Mouse (Mus musculus) adrenal gland, adult 18-20 months (tissue): ENCODE measurements at regions not wholly inside any gene's neighbourhood (a gene's known extent, or its start where the extent isn't known, plus 50 kb on each side); places are given as distances from the start of the nearest gene placed in this dataset.

Experiments used
- DNase-seq, 2 experiments: peaks; one replicate each; pipeline ENCODE4 v3.0.0; 2021 to 2022; ENCODE audit warnings: low spot score in 2 of 2

GRCm38 (mm10) chrX:60833456-60833855 lies 59.8 kb downstream of the Sox3 start:
- DNase-seq = no peak

DNA sequence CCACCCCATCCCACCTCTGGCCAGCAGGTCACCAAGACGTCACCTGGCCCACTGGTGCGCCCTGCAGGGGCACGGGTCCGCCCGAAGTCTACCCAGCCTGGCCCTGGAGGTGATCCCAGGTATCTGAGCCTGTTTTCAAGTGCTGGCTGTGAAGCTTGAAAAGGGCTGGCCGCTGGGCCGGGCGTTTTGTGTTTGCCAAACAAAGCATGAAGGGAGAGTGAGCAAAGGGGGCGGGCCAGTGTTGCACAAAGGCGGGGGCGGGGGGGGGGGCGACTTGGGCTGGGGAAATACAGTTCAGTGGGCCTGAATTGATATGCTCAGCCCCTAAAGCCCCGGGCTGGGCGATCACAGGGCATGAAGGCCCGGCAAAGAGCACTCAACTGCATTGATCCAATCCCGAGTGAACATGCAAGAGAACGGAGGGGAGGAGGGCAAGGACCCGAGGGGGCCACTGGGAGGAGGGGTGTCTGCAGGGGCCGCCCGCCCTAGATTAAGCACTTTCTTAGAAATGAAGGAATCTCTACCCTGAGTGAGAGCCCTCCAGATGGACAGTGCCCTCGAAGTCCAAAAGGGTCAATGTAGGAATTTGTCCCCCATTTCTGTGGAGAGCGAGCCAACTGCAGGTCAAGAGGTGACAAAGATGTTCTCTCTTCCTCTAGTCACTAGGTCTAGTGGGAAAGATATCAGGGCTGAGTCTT lies 61.8 kb downstream of the Sox3 start:
- no peak for DNase-seq

- peak; percentile 3 to 27 for DNase-seq
Measured at GRCm38 (mm10) chrX:60825181-60826080, 67.8 kb downstream of the Sox3 start.

DNA sequence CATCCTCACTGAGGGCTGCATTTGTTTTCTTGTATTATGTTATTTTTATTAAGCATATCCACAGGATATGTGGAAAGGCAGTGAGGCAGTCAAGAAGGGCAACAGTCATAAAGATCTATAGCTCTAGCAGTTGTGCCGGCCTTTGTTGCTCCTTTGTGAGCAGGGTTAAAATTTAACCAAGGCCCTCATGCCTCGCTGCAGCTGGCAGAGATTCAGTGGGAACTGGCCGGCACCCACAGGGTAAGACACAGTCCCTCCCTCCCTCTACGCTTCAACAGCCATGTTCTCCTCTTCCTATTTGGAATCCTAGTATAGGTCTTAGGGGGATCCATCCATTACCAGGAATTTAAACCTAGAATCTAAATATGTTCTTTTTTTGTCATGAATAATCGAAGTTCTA lies 94.7 kb downstream of the Sox3 start:
- no peak for DNase-seq

DNA sequence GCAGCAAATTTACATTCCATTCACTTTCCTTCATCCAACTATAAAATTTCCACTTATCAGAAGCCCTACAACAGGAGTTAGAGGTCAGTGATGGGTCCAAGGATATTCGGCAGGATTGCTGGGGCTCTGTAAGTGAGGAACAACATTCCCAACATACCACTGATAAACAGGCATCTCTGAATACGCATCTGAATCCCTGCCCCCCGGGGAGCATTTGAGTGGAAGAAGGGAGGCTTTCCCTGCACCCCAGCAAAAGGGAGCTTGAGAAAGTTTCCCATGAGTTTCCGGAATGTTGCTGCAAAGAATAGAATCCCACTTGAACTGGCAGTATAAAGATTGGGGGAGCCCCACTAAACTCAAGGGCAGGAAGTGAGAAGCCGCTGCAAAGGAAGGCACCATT lies 112.5 kb downstream of the Sox3 start:
- no peak for DNase-seq

DNA sequence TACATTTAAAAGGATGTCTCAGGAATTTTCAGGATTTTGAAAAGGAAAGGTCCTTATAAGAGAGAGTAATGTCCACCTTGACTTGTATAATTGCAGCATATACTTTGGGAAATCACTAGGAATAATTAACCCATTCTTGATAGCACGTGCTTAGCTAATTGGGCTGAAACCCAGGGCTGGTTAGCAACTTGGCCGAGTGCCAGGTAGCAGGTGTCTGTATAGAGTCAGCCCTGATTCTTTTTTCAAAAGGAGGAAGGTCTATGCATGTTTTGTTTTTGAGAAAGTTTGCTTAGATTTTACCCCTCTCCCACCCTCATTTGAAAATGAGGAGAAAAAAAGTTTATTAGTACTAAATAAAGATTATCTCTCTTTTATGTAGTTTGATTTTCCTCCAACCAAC lies 113.1 kb downstream of the Sox3 start:
- no peak for DNase-seq

GRCm38 (mm10) chrX:60773645-60774044 lies 119.6 kb downstream of the Sox3 start:
- no peak for DNase-seq

DNA sequence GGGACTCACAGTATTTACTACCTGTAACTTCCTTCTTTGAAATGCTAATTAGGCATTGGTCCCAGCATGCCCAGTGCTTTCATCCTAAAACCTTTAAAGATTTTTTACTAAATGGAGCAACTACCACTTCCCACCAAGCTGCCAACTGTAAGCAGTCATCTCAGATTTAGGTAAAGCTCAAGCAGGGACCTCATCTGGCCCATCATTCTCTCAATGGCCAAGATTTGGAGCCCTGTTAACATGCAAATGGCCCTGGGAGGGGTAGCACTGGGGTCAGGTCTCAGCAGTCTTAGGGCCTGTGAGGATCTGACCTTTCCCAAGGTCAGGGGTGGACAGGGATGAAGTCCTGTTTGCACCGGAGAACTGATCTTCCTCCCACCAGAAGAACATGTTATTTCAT lies 120.8 kb downstream of the Sox3 start:
- DNase-seq = no peak

DNA sequence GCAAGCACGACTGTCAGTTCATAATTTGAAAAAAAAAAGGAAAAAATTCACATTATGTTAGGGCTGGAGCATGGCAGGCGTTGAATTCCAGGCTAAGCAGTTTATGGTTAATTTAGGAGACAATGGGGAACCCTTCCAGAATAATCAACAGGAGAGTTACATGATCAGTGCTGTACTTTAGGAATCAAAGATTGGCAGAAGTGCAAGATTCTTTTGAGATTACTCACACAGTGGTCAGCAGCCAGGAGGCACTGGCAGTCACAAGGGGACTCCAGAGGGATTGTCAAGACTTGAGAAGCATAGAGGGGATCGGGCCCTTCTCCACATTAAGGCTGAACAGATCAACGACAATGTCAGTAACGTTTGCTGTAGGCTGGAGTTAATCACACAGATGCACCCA lies 142.8 kb downstream of the Sox3 start:
- no peak for DNase-seq

DNA sequence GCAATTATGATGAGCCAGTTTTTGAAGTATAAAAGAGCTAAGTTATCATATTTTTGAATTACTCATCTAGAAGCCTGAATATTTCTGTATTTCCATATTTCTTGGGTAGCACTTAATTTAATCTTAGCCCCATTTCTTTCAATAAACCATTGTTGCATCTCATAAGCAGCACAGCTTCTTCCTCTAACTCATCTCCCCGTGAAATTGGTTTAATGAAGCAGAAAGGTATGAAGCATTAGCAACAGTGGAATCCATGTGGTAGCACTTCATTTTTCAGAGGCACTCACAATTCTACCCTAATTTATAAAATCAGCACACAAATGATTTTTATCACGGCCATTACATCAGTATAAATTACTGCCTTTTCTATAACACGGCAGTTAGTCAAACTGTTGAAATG lies 149.3 kb downstream of the Sox3 start:
- DNase-seq = no peak

DNA sequence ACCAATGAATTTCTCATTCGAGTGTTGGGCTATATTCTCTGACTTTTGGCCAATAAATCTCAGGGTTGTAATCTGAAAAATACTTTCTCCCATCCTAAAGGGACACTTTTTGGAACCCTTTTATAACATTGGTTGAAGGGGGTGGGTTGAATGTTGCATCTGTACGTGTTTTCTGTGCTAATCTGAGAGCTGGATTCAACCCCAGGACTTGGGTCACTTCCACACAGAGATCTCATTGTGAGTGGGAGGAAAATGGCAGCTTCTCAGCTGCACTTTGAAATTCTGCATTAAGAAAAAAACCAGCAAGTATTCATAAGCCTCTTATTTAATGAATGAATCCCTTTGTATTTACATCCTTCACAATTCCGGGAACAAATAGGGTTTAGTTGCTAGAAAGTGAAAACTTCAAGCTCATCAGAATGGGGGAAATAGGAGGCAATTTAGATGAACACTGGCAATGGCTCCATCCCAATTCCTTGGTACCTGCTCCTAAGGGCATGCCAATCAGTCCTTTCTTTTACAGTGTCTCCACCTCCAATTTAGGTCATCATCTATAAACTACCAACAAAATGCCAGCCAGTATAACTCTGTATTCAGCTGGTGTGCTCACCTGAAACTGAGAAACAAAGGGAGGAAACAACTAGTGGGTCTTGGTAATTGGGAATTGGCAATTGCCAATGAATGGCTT lies 150.1 kb downstream of the Sox3 start:
- DNase-seq = no peak

GRCm38 (mm10) chrX:60719428-60720151 lies 127.1 kb upstream of the Atp11c start:
- no peak for DNase-seq

DNA sequence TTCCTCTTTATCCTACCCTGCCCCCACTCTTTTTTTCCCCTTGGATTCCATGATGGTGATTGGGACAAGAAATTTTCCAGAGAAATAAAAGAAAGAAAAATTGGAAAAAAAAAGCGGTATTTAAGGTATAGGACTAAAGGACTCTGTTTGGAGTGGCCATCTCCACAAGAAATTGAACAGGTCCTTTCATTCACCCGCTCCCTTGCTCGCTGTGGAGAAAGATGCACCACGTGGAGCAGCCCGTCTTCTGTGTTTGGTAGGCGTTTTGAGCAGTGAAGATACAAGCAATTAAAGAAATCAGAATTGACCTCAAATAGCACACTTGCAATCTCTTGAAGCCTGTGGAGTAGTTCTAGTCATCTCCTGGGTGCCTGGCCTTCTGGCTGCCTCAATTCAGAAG lies 126.3 kb upstream of the Atp11c start:
- no peak for DNase-seq

- DNase-seq = no peak
Measured at GRCm38 (mm10) chrX:60718156-60718769, 125.8 kb upstream of the Atp11c start.

- no peak for DNase-seq
Measured at GRCm38 (mm10) chrX:60681036-60681706, 88.7 kb upstream of the Atp11c start.

DNA sequence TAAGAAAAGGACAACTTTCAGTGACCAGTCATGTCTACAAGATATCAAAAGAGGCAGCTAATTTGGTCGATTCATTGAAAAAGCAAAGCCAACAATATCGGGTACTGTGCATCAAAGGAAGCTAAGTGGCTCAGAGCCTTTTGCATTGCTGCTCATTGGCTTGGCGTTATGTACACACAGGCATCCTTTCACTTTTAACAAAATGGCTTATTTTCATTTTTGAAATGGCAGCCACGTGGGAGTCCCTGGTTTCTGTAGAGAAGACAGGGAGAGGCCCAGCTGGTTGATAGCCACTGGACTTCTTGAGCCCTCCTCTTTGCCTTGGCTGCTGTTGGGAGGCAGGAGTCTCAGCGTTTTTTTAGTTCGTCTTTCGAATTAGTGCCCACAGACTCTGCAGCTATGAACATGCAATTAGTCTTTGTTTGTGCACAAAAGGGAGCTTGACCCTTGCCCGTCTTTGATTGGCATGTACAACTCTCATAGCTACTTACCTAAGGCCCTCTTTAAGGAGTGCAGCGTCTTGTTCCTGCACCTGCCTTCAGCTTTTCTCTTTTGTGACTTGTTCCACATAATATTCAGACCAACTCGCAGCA lies 52.3 kb upstream of the Atp11c start:
- DNase-seq = no peak
